Mouse (Mus musculus) adrenal gland, postnatal 36 days (tissue): ENCODE data around the gene Mfsd6. TPM values are rescaled to one million over a fixed set of nuclear protein-coding genes. Genes with fewer than 3 reads are reported as not detected.
"Not testable (repeated sequence)": the region's sequence is repeated elsewhere in the genome, so short reads cannot be mapped to it uniquely, and the experiment has no call there.

ENCODE experiments used
- DNase-seq, 2 experiments: peaks; one replicate each; pipeline ENCODE4 v3.0.0; 2021; ENCODE audit warnings: mixed read lengths in 1 of 2
- total RNA-seq, 2 experiments: library from RNA; stranded (reverse); gene quantifications; 2 replicates each; pipeline ENCODE4 v1.2.3; 2021

Mfsd6 gene
- total RNA-seq, 2 experiments from 2014 or later: 16.6 to 17.0 TPM

- no peak for DNase-seq
These were observed 13.2 kb downstream of the Mfsd6 start for GRCm38 (mm10) chr1:52714021-52714420.

- no peak for DNase-seq
These were observed 18.5 kb downstream of the Mfsd6 start for GRCm38 (mm10) chr1:52708745-52709144.

GRCm38 (mm10) chr1:52707030-52707429 is 20.2 kb downstream of the Mfsd6 start:
- no peak for DNase-seq

- DNase-seq: no peak
These were observed 24.3 kb downstream of the Mfsd6 start for GRCm38 (mm10) chr1:52702738-52703491.

GRCm38 (mm10) chr1:52701941-52702340 is 25.3 kb downstream of the Mfsd6 start:
- DNase-seq: no peak

GRCm38 (mm10) chr1:52694456-52694855 is 32.8 kb downstream of the Mfsd6 start:
- not testable (repeated sequence) for DNase-seq

- DNase-seq: no peak
These were observed 39.6 kb downstream of the Mfsd6 start for GRCm38 (mm10) chr1:52687636-52688035.

GRCm38 (mm10) chr1:52683550-52683949 is 43.7 kb downstream of the Mfsd6 start:
- no peak for DNase-seq

- DNase-seq: peak; percentile 35 to 58
These were observed 50.6 kb downstream of the Mfsd6 start for GRCm38 (mm10) chr1:52676621-52677020.

GRCm38 (mm10) chr1:52675561-52676551 is 51.4 kb downstream of the Mfsd6 start:
- DNase-seq: peak; percentile 8 to 20

GRCm38 (mm10) chr1:52669931-52670330 is 57.3 kb downstream of the Mfsd6 start:
- DNase-seq: no peak

- no peak for DNase-seq
These were observed 58.4 kb downstream of the Mfsd6 start for GRCm38 (mm10) chr1:52668743-52669323.

- DNase-seq: no peak
These were observed 64.0 kb downstream of the Mfsd6 start for GRCm38 (mm10) chr1:52663228-52663627.

GRCm38 (mm10) chr1:52660765-52661164 is 66.5 kb downstream of the Mfsd6 start:
- no peak for DNase-seq

- DNase-seq: no peak
These were observed 67.0 kb downstream of the Mfsd6 start for GRCm38 (mm10) chr1:52660278-52660677.

- DNase-seq: no peak
These were observed 69.1 kb downstream of the Mfsd6 start for GRCm38 (mm10) chr1:52658160-52658559.

GRCm38 (mm10) chr1:52655153-52655552 is 72.1 kb downstream of the Mfsd6 start:
- no peak for DNase-seq

GRCm38 (mm10) chr1:52653366-52653765 is 73.9 kb downstream of the Mfsd6 start:
- DNase-seq: no peak

- no peak for DNase-seq
These were observed 74.5 kb downstream of the Mfsd6 start for GRCm38 (mm10) chr1:52652601-52653253.

- DNase-seq: no peak
These were observed 77.2 kb downstream of the Mfsd6 start for GRCm38 (mm10) chr1:52650066-52650465.

GRCm38 (mm10) chr1:52648153-52649027 is 78.9 kb downstream of the Mfsd6 start:
- DNase-seq: peak; percentile 62 to 79
